Mouse (Mus musculus): Measurements from ENCODE around the gene Rab11fip4. TPM values are rescaled to one million over a fixed set of nuclear protein-coding genes. Genes with fewer than 3 reads are reported as not detected.

Gene Rab11fip4
- polyA plus RNA-seq, 1 experiment from 2014 or later = 2.2 TPM

DNA sequence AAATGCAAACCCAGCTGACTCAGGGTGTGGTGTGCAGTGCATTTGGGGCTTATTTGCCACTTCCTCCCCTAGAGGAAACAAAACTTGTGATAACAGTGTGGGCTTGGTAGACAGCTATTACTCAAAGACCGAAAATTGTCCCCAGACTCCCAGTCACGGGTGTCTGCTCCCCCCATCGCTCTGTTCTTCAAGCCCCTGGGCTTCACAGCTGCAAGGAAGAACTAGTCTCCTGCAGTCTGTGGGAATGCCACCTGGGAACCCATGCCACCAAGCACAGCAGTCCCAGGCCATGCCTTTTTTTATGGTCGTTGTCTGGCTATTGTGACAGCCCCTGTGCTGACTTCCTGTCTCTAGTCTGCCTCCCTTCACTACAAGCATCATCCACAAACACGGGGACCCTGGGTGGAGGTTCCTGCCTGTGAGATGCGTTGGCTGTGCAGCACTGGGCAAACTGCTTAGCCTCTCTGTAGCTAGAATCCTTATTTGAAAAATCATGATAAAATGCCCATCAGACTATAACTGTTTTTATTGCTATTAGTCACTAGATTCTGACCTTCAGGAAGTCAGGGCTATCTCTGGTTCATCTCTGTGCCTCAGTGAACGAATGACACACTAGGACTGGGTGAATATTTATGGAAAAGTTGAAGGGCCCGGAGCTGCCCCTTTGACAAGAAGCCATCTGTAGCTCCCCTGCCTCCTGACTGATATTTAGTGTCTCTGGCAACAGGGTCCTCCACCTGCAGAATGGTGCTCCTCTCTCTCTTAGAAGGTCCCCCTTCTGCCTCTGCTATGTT is 50.1 kb downstream of the Rab11fip4 start:
- Histone ChIP-seq H3K4me1 (replicated peaks; ENCODE audit: control insufficient read depth, insufficient read depth, low read length) (peaks cover 5% of the 10 kb centered on the region), H3K9me3 (ENCODE audit: control insufficient read depth, low read length) (no peaks in the 10 kb centered on the region), H3K36me3 (ENCODE audit: control insufficient read depth, insufficient read depth, low read length) (no peaks in the 10 kb centered on the region), H3K27ac (ENCODE audit: low read depth, low read length) (no peak overlapping the region), H3K27me3 (replicated peaks; ENCODE audit: control insufficient read depth, insufficient read depth, low read length) (peaks cover 5% of the 10 kb centered on the region), H3K4me2 (peak overlapping the region; percentile 23; the same call in 1 of the 2 replicates), H3K9ac (ENCODE audit: low read depth, low read length) (no peak overlapping the region), H3K4me3 (ENCODE audit: low read depth, low read length) (no peak overlapping the region)
- ATAC-seq (replicated peaks; ENCODE audit: low FRiP score) = no peak
- WGBS = 34% methylated on average over 8 of the region's 8 CpGs
- no peak for DNase-seq (ENCODE audit: low spot score)

DNA sequence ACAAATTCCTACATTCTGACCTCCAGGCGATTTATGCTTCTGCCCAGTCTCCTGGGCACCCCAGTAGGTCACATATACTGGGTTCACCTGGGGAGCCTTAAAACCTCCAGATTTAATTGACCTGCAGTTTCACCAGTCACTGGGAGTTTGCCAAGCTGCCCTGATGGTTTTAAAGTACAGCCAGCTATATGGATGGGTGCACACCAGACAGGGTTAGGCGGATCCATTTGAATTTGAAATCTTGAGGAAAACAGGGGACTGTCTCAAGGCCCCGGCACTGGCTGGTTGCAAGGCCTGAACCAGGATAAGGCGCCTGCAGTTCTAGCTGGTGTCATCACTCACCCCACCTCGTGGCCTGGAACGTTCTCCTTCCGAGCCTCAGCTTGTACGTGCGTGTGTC is 52.7 kb downstream of the Rab11fip4 start:
- Histone ChIP-seq H3K4me3 (ENCODE audit: low read depth, low read length) (no peak overlapping the region), H3K4me2 (no peak overlapping the region), H3K27me3 (replicated peaks; ENCODE audit: control insufficient read depth, insufficient read depth, low read length) (peaks cover 11% of the 10 kb centered on the region), H3K27ac (ENCODE audit: low read depth, low read length) (no peak overlapping the region), H3K9me3 (ENCODE audit: control insufficient read depth, low read length) (no peaks in the 10 kb centered on the region), H3K4me1 (replicated peaks; ENCODE audit: control insufficient read depth, insufficient read depth, low read length) (peaks cover 11% of the 10 kb centered on the region), H3K9ac (ENCODE audit: low read depth, low read length) (no peak overlapping the region), H3K36me3 (ENCODE audit: control insufficient read depth, insufficient read depth, low read length) (no peaks in the 10 kb centered on the region)
- no peak for DNase-seq (ENCODE audit: low spot score)
- 68% methylated on average over 9 of the region's 9 CpGs for WGBS
- no peak for ATAC-seq (replicated peaks; ENCODE audit: low FRiP score)

DNA sequence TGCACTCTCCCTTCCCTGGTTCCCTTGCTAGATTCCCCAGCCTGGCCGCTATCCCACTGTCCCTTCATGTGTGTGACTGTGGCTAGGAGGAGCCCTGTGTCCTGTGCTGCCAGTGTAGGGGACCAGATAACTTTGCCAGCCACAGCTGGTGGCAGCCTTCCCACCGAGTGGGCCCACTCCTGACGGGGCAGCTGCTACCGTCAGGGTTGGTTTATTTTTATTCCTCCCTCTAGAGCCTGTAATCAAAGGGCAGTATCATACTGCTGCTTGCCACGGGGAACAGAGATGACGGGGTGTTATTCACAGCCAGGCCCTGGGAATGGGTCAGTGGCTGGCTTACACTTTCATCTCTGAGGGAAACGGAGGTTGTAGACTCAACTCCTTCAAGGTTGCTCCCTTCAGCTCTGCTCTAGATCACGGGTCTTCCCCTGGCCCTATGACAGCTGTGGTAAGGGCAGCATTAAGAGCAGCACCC is 53.7 kb downstream of the Rab11fip4 start:
- peaks cover 11% of the 10 kb centered on the region for H3K27me3 ChIP-seq (replicated peaks; ENCODE audit: control insufficient read depth, insufficient read depth, low read length)
- H3K9me3 ChIP-seq (ENCODE audit: control insufficient read depth, low read length) = no peaks in the 10 kb centered on the region

DNA sequence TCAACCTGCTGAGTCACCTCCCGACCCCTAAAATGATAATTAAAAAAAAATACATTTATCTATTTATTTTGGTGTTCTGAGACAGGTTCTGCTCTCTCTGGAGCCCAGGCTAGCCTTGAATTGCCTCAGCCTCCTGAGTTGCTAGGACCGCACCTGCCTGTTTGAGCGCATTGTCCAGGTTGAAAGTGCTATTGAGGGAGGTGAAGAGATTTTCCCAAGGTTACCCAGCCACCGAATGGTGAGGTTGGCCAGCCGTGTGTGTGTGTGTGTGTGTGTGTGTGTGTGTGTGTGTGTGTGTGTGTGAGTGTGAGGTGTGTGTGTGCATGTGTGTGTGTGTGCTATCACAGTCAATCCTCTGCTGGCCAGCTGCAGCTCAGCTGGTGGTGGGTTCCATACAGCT is 55.0 kb downstream of the Rab11fip4 start:
- H3K9me3 ChIP-seq (ENCODE audit: control insufficient read depth, low read length) = no peaks in the 10 kb centered on the region
- H3K4me3 ChIP-seq (ENCODE audit: low read depth, low read length) = no peak overlapping the region
- H3K36me3 ChIP-seq (ENCODE audit: control insufficient read depth, insufficient read depth, low read length) = no peaks in the 10 kb centered on the region
- ATAC-seq (replicated peaks; ENCODE audit: low FRiP score) (no peak), DNase-seq (ENCODE audit: low spot score) (no peak)
- peaks cover 9% of the 10 kb centered on the region for H3K4me1 ChIP-seq (replicated peaks; ENCODE audit: control insufficient read depth, insufficient read depth, low read length)
- no peak overlapping the region for H3K27ac ChIP-seq (ENCODE audit: low read depth, low read length)
- WGBS = 67% methylated on average over 5 of the region's 5 CpGs
- no peak overlapping the region for H3K4me2 ChIP-seq
- H3K27me3 ChIP-seq (replicated peaks; ENCODE audit: control insufficient read depth, insufficient read depth, low read length) = peaks cover 11% of the 10 kb centered on the region
- H3K9ac ChIP-seq (ENCODE audit: low read depth, low read length) = no peak overlapping the region

More for the DNA sequence above, 53.7 kb downstream of the Rab11fip4 start:
- DNase-seq (ENCODE audit: low spot score) (no peak), ATAC-seq (replicated peaks; ENCODE audit: low FRiP score) (no peak)
- H3K36me3 ChIP-seq (ENCODE audit: control insufficient read depth, insufficient read depth, low read length) = no peaks in the 10 kb centered on the region
- H3K4me3 ChIP-seq (ENCODE audit: low read depth, low read length) = no peak overlapping the region
- H3K4me2 ChIP-seq = no peak overlapping the region
- H3K9ac ChIP-seq (ENCODE audit: low read depth, low read length) = no peak overlapping the region
- WGBS = 48% methylated on average over 8 of the region's 8 CpGs
- H3K4me1 ChIP-seq (replicated peaks; ENCODE audit: control insufficient read depth, insufficient read depth, low read length) = peaks cover 11% of the 10 kb centered on the region
- no peak overlapping the region for H3K27ac ChIP-seq (ENCODE audit: low read depth, low read length)

DNA sequence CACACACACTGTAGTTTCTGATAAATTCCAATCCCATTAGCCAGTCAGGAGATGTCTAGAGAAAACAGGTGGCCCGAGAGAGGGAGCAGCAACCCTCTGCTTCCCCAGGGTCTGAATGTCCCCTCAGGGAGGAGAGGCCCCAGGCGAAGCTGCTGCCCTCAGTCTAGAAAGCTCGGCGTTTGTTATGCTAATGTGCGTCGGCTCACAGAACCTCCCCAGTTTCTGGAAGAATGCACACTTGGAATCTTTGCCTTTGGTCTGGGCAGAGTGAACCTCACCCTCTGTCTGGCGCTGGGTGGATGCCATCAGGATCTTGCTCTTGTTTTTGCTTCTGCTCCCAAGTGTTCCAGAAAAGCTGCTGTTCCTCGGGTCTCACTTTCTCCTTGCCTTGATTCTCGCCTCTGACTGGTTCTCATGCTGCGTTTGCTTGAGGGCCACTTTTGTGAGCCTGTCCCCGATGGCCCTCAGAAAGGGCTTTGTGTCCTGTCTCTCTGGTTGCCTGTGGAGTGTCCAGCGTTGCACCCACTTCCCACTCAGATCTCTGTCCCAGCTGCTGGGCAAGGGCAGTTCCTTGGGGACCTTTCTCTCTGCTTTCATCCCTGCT is 55.6 kb downstream of the Rab11fip4 start:
- ATAC-seq (replicated peaks; ENCODE audit: low FRiP score) (no peak), DNase-seq (ENCODE audit: low spot score) (no peak)
- Histone ChIP-seq H3K27me3 (replicated peaks; ENCODE audit: control insufficient read depth, insufficient read depth, low read length) (peaks cover 11% of the 10 kb centered on the region), H3K9me3 (ENCODE audit: control insufficient read depth, low read length) (no peaks in the 10 kb centered on the region), H3K27ac (ENCODE audit: low read depth, low read length) (no peak overlapping the region), H3K9ac (ENCODE audit: low read depth, low read length) (no peak overlapping the region), H3K36me3 (ENCODE audit: control insufficient read depth, insufficient read depth, low read length) (no peaks in the 10 kb centered on the region), H3K4me3 (ENCODE audit: low read depth, low read length) (no peak overlapping the region), H3K4me2 (no peak overlapping the region), H3K4me1 (replicated peaks; ENCODE audit: control insufficient read depth, insufficient read depth, low read length) (peaks cover 5% of the 10 kb centered on the region)
- 47% methylated on average over 12 of the region's 12 CpGs for WGBS

DNA sequence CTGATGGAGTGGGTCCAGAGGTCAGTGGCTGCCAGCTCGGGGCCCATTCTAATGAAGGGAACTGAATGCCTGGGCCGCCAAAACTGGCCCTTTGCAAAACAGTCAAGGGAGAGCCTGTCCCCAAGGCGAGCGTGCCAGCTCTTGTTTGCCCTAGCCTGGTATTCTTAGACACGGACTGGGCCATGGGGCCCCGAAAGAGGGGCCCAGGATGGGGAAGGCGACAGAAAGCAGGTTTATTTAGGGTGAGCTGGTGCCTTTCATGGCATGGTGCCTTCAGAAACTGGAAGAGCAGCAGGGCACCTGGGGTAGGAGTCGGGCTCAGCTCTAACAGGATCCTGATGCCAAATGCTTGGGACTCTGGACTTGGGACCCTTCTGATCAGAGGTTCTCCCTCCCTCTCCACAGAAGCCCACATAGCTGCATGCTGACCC is 56.1 kb downstream of the Rab11fip4 start:
- 69% methylated on average over 8 of the region's 8 CpGs for WGBS
- Histone ChIP-seq H3K4me2 (no peak overlapping the region), H3K4me1 (replicated peaks; ENCODE audit: control insufficient read depth, insufficient read depth, low read length) (peaks cover 5% of the 10 kb centered on the region), H3K4me3 (ENCODE audit: low read depth, low read length) (no peak overlapping the region), H3K27me3 (replicated peaks; ENCODE audit: control insufficient read depth, insufficient read depth, low read length) (peaks cover 11% of the 10 kb centered on the region), H3K9me3 (ENCODE audit: control insufficient read depth, low read length) (no peaks in the 10 kb centered on the region), H3K36me3 (ENCODE audit: control insufficient read depth, insufficient read depth, low read length) (no peaks in the 10 kb centered on the region), H3K27ac (ENCODE audit: low read depth, low read length) (no peak overlapping the region), H3K9ac (ENCODE audit: low read depth, low read length) (no peak overlapping the region)
- no peak for DNase-seq (ENCODE audit: low spot score)
- ATAC-seq (replicated peaks; ENCODE audit: low FRiP score) = no peak

DNA sequence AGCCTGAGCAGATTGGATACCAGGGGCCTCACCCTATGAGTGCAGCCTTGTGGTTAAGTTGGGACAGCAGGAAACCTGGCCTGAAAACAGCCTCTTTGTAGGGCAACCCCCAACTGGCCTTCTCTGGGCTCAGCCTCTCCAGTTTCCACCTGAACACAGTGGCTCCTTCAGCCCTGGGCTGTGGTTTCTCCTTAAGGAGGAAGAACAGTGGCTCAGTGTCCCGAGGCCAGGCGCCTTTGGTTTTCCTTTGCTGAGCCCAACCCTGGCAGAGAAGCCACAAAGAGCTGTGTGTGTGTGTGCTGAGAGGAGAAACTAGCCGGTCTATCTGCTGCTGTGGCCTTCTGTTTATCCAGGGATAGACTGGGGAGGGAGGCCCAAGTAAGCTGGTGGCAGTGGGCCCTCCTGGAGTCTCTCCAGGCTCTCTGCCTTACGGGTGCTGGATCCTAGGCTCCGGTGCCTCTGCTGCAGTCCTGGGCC is 59.4 kb downstream of the Rab11fip4 start:
- H3K27ac ChIP-seq (ENCODE audit: low read depth, low read length) = no peak overlapping the region
- no peak for ATAC-seq (replicated peaks; ENCODE audit: low FRiP score)
- 48% methylated on average over 5 of the region's 5 CpGs for WGBS
- peaks cover 5% of the 10 kb centered on the region for H3K4me1 ChIP-seq (replicated peaks; ENCODE audit: control insufficient read depth, insufficient read depth, low read length)
- H3K36me3 ChIP-seq (ENCODE audit: control insufficient read depth, insufficient read depth, low read length) = no peaks in the 10 kb centered on the region
- no peak overlapping the region for H3K4me3 ChIP-seq (ENCODE audit: low read depth, low read length)
- H3K4me2 ChIP-seq = no peak overlapping the region
- no peaks in the 10 kb centered on the region for H3K9me3 ChIP-seq (ENCODE audit: control insufficient read depth, low read length)
- no peak overlapping the region for H3K9ac ChIP-seq (ENCODE audit: low read depth, low read length)
- peaks cover 6% of the 10 kb centered on the region; the same call in 1 of the 2 replicates for H3K27me3 ChIP-seq (replicated peaks; ENCODE audit: control insufficient read depth, insufficient read depth, low read length)
- DNase-seq (ENCODE audit: low spot score) = no peak

DNA sequence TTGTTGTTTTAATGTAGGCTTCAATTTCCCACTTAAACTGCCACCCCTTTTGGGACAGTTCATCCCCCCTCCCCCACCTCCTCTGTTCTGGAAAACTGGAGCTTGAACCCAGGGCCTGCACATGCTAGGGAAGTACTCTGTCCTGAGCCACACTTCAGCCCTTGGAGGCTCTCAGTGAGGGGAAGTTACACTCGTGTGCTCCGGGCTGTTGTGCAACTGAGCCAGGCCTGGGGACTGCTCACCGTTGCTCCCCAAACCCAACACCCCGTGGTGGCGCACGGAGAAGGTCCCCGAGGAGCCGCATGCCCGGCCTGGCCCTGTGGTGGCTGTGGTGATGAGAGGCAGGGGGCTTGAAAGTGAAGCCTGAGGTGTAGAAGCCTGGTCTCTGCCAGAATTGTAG is 61.2 kb downstream of the Rab11fip4 start:
- 60% methylated on average over 9 of the region's 9 CpGs for WGBS
- no peak overlapping the region for H3K4me3 ChIP-seq (ENCODE audit: low read depth, low read length)
- H3K4me1 ChIP-seq (replicated peaks; ENCODE audit: control insufficient read depth, insufficient read depth, low read length) = no peaks in the 10 kb centered on the region; the same call in 1 of the 2 replicates
- H3K27me3 ChIP-seq (replicated peaks; ENCODE audit: control insufficient read depth, insufficient read depth, low read length) = 0 out of 2 replicates have a peak, but pooled peaks cover 4% of the 10 kb centered on the region
- H3K36me3 ChIP-seq (ENCODE audit: control insufficient read depth, insufficient read depth, low read length) = no peaks in the 10 kb centered on the region
- H3K9me3 ChIP-seq (ENCODE audit: control insufficient read depth, low read length) = no peaks in the 10 kb centered on the region
- no peak overlapping the region for H3K9ac ChIP-seq (ENCODE audit: low read depth, low read length)
- no peak overlapping the region for H3K4me2 ChIP-seq
- DNase-seq (ENCODE audit: low spot score) (no peak), ATAC-seq (replicated peaks; ENCODE audit: low FRiP score) (no peak)
- no peak overlapping the region for H3K27ac ChIP-seq (ENCODE audit: low read depth, low read length)

All from liver, embryonic 11.5 days (tissue).